Mouse (Mus musculus) MEL (cell line): ENCODE results near the gene Phox2b. TPM values are rescaled to one million over a fixed set of nuclear protein-coding genes. Genes with fewer than 3 reads are reported as not detected.

Experiments used
- DNase-seq: peaks from one replicate; pipeline ENCODE4 v3.0.0; 2011; ENCODE audit warnings: low read depth, low spot score
- H3K27ac ChIP-seq: 2 replicates; pipeline ENCODE4 v1.5.1; 2012; ENCODE audit warnings: low read depth, mild to moderate bottlenecking, control low read depth, low read length, moderate library complexity; ENCODE audit not compliant: control insufficient read depth
- H3K27me3 ChIP-seq, 2 experiments: fragments of 150-350 bp in 1 of 2; sonication (generic) in 1 of 2; 2 replicates each; pipeline ENCODE4 v1.6.1; 2012; ENCODE audit warnings: low read length in 2 of 2, mild to moderate bottlenecking in 2 of 2, improper control_type of control experiment in 1 of 2, moderate library complexity in 1 of 2; ENCODE audit not compliant: insufficient read depth in 2 of 2, control insufficient read depth in 1 of 2
- H3K36me3 ChIP-seq, 2 experiments: 2 replicates each; pipeline ENCODE4 v1.6.1; 2012 to 2014; ENCODE audit warnings: low read length in 2 of 2, improper control_type of control experiment in 1 of 2, inconsistent platforms in 1 of 2, mild to moderate bottlenecking in 1 of 2; ENCODE audit not compliant: insufficient read depth in 2 of 2, control insufficient read depth in 1 of 2
- H3K4me1 ChIP-seq, 2 experiments: fragments of 150-350 bp in 1 of 2; sonication (generic) in 1 of 2; 2 replicates each; pipeline ENCODE4 v1.6.1; 2012; ENCODE audit warnings: low read length in 2 of 2, improper control_type of control experiment in 1 of 2, mild to moderate bottlenecking in 1 of 2; ENCODE audit not compliant: insufficient read depth in 2 of 2, control insufficient read depth in 1 of 2
- H3K4me3 ChIP-seq, 2 experiments: fragments of 150-350 bp in 1 of 2; sonication (generic) in 1 of 2; 2 replicates each; pipeline ENCODE4 v1.5.1; 2012; ENCODE audit warnings: low read depth in 2 of 2, low read length in 2 of 2, mild to moderate bottlenecking in 2 of 2, moderate library complexity in 2 of 2, control low read depth in 1 of 2, improper control_type of control experiment in 1 of 2; ENCODE audit not compliant: control insufficient read depth in 1 of 2, insufficient read depth in 1 of 2
- H3K79me2 ChIP-seq: 2 replicates; pipeline ENCODE4 v1.6.1; 2012; ENCODE audit warnings: mild to moderate bottlenecking, low read length, moderate library complexity; ENCODE audit not compliant: control insufficient read depth, poor library complexity, insufficient read depth
- H3K9ac ChIP-seq: 2 replicates; pipeline ENCODE4 v1.6.1; 2012; ENCODE audit warnings: low read depth, mild to moderate bottlenecking, control low read depth, low read length, moderate library complexity; ENCODE audit not compliant: control insufficient read depth, poor library complexity, severe bottlenecking
- H3K9me3 ChIP-seq: fragments of 150-350 bp; sonication (generic); replicated peaks from 2 replicates; pipeline ENCODE4 v1.6.1; 2012; ENCODE audit warnings: mild to moderate bottlenecking, low read length, improper control_type of control experiment, moderate library complexity; ENCODE audit not compliant: insufficient read depth
- BHLHE40 ChIP-seq: IDR thresholded peaks from 2 replicates; pipeline ENCODE4 v1.6.1; 2012; ENCODE audit warnings: low read depth, mild to moderate bottlenecking, inconsistent platforms, low read length, improper control_type of control experiment, borderline replicate concordance
- CHD2 ChIP-seq: IDR thresholded peaks from 2 replicates; pipeline ENCODE4 v1.6.1; 2011; ENCODE audit warnings: low read length, improper control_type of control experiment
- CTCF ChIP-seq, 3 experiments: IDR thresholded peaks in 2 of 3; conservative IDR thresholded peaks in 1 of 3; 2 replicates each; pipeline ENCODE4 v1.5.1; 2011 to 2012; ENCODE audit warnings: low read length in 3 of 3, low read depth in 2 of 3, mild to moderate bottlenecking in 2 of 3, improper control_type of control experiment in 1 of 3, inconsistent platforms in 1 of 3, mixed read lengths in 1 of 3, moderate library complexity in 1 of 3; ENCODE audit not compliant: control insufficient read depth in 1 of 3, insufficient read depth in 1 of 3, poor library complexity in 1 of 3, severe bottlenecking in 1 of 3
- E2F4 ChIP-seq: IDR thresholded peaks from 2 replicates; pipeline ENCODE4 v1.6.1; 2011; ENCODE audit warnings: low read depth, low read length, improper control_type of control experiment, borderline replicate concordance
- EP300 ChIP-seq, 2 experiments: IDR thresholded peaks; 2 replicates each; pipeline ENCODE4 v1.6.1; 2011; ENCODE audit warnings: improper control_type of control experiment in 2 of 2, low read length in 2 of 2, low read depth in 1 of 2, mild to moderate bottlenecking in 1 of 2
- ETS1 ChIP-seq: IDR thresholded peaks from 2 replicates; pipeline ENCODE4 v1.6.1; 2012; ENCODE audit warnings: low read depth, mild to moderate bottlenecking, inconsistent platforms, low read length, improper control_type of control experiment, moderate library complexity
- GATA1 ChIP-seq: IDR thresholded peaks from 2 replicates; pipeline ENCODE4 v1.6.1; 2011; ENCODE audit warnings: low read depth, low read length, improper control_type of control experiment
- HCFC1 ChIP-seq: IDR thresholded peaks from 2 replicates; pipeline ENCODE4 v1.6.1; 2012; ENCODE audit warnings: low read depth, mild to moderate bottlenecking, inconsistent platforms, low read length, improper control_type of control experiment, moderate library complexity
- MAZ ChIP-seq: IDR thresholded peaks from 2 replicates; pipeline ENCODE4 v1.6.1; 2012; ENCODE audit warnings: low read depth, mild to moderate bottlenecking, inconsistent platforms, low read length, improper control_type of control experiment
- MXI1 ChIP-seq: IDR thresholded peaks from 2 replicates; pipeline ENCODE4 v1.6.1; 2011; ENCODE audit warnings: mild to moderate bottlenecking, low read depth, low read length, improper control_type of control experiment
- MYB ChIP-seq: IDR thresholded peaks from 2 replicates; pipeline ENCODE4 v1.6.1; 2011; ENCODE audit warnings: mild to moderate bottlenecking, low read depth, low read length, improper control_type of control experiment
- MYC ChIP-seq: IDR thresholded peaks from 2 replicates; pipeline ENCODE4 v1.6.1; 2011; ENCODE audit warnings: low read depth, mild to moderate bottlenecking, low read length, improper control_type of control experiment, moderate library complexity
- NELFE ChIP-seq: IDR thresholded peaks from 2 replicates; pipeline ENCODE4 v1.6.1; 2011; ENCODE audit warnings: low read depth, low read length, improper control_type of control experiment
- POLR2A ChIP-seq, 2 experiments: IDR thresholded peaks; 2 replicates each; pipeline ENCODE4 v1.6.1; 2011 to 2012; ENCODE audit warnings: low read length in 2 of 2, mild to moderate bottlenecking in 2 of 2, control low read depth in 1 of 2, improper control_type of control experiment in 1 of 2, low read depth in 1 of 2, moderate library complexity in 1 of 2; ENCODE audit not compliant: control insufficient read depth in 1 of 2, insufficient read depth in 1 of 2, poor library complexity in 1 of 2
- RAD21 ChIP-seq: IDR thresholded peaks from 2 replicates; pipeline ENCODE4 v1.6.1; 2011; ENCODE audit warnings: mild to moderate bottlenecking, low read depth, low read length, improper control_type of control experiment
- RCOR1 ChIP-seq: IDR thresholded peaks from 2 replicates; pipeline ENCODE4 v1.6.1; 2012; ENCODE audit warnings: low read depth, mild to moderate bottlenecking, inconsistent platforms, low read length, improper control_type of control experiment
- SIN3A ChIP-seq: IDR thresholded peaks from 2 replicates; pipeline ENCODE4 v1.6.1; 2012; ENCODE audit warnings: low read length, improper control_type of control experiment, inconsistent platforms
- SMC3 ChIP-seq: IDR thresholded peaks from 2 replicates; pipeline ENCODE4 v1.6.1; 2011; ENCODE audit warnings: low read depth, low read length, improper control_type of control experiment
- TAL1 ChIP-seq: IDR thresholded peaks from 2 replicates; pipeline ENCODE4 v1.6.1; 2012; ENCODE audit warnings: mild to moderate bottlenecking, inconsistent platforms, low read length, moderate library complexity, mixed read lengths
- UBTF ChIP-seq: IDR thresholded peaks from 2 replicates; pipeline ENCODE4 v1.6.1; 2012; ENCODE audit warnings: low read depth, mild to moderate bottlenecking, inconsistent platforms, low read length, improper control_type of control experiment, moderate library complexity, borderline replicate concordance; ENCODE audit not compliant: insufficient read depth
- ZC3H11A ChIP-seq: IDR thresholded peaks from 2 replicates; pipeline ENCODE4 v1.6.1; 2012; ENCODE audit warnings: low read depth, mild to moderate bottlenecking, inconsistent platforms, low read length, improper control_type of control experiment
- ZNF384 ChIP-seq: IDR thresholded peaks from 2 replicates; pipeline ENCODE4 v1.6.1; 2012; ENCODE audit warnings: low read depth, mild to moderate bottlenecking, inconsistent platforms, low read length, improper control_type of control experiment
- polyA plus RNA-seq, 2 experiments: library from polyadenylated mRNA; stranded (reverse) in 1 of 2; unstranded in 1 of 2; fragments of >175 nt in 1 of 2; fragments of >200 nt in 1 of 2; gene quantifications; 2 replicates each; pipeline versions ENCODE4 v1.2.1 to v1.2.4; 2012; ENCODE audit warnings: low replicate concordance in 2 of 2, low read depth in 1 of 2; ENCODE audit not compliant: insufficient read length in 2 of 2, insufficient read depth in 1 of 2, missing spikeins in 1 of 2
- total RNA-seq: library from RNA; depleted of rRNA; stranded (reverse); fragments of 300-350 nt; gene quantifications from 2 replicates; pipeline ENCODE4 v1.2.3, GENCODE M21; 2012

Phox2b gene
- total and polyA plus RNA-seq, 3 experiments: not detected

- Histone ChIP-seq H3K4me1 (no peaks in the 10 kb centered on the region), H3K27ac (no peak overlapping the region), H3K27me3 (no peaks in the 10 kb centered on the region), H3K9ac (no peak overlapping the region), H3K36me3 (no peaks in the 10 kb centered on the region), H3K79me2 (no peaks in the 10 kb centered on the region), H3K4me3 (no peak overlapping the region), H3K9me3 (no peaks in the 10 kb centered on the region)
- DNase-seq: no peak
- TF ChIP-seq ZNF384 (no peak), NELFE (no peak), GATA1 (no peak), RAD21 (no peak), CHD2 (no peak), HCFC1 (no peak), MAZ (no peak), BHLHE40 (no peak), POLR2A (IDR thresholded peaks at IDR 0.05; ENCODE audit: control insufficient read depth in 1 of 2, insufficient read depth in 1 of 2, low read depth in 1 of 2, low read length in 2 of 2, poor library complexity in 1 of 2) (no peak), SMC3 (no peak), SIN3A (no peak), TAL1 (no peak), MXI1 (no peak), MYC (no peak), RCOR1 (no peak), MYB (no peak), ETS1 (no peak)
Measured at GRCm38 (mm10) chr5:67091766-67092165, 7.3 kb downstream of the Phox2b start.

GRCm38 (mm10) chr5:67090856-67091255, 8.2 kb downstream of the Phox2b start:
- no peaks in the 10 kb centered on the region for H3K4me1 ChIP-seq
- H3K9me3 ChIP-seq: no peaks in the 10 kb centered on the region
- no peak overlapping the region for H3K27ac ChIP-seq
- H3K27me3 ChIP-seq: no peaks in the 10 kb centered on the region
- no peak for DNase-seq
- H3K4me3 ChIP-seq: no peak overlapping the region
- TF ChIP-seq MYB (no peak), ZC3H11A (no peak), CHD2 (no peak), CTCF (IDR thresholded peaks at IDR 0.05 in 2 of 3, conservative IDR thresholded peaks at IDR 0.05 in 1 of 3; ENCODE audit: control insufficient read depth in 1 of 3, insufficient read depth in 1 of 3, low read depth in 2 of 3, low read length in 3 of 3, poor library complexity in 1 of 3, severe bottlenecking in 1 of 3) (no peak), EP300 (IDR thresholded peaks at IDR 0.05; ENCODE audit: low read depth in 1 of 2, low read length in 2 of 2) (no peak), MYC (no peak), ZNF384 (no peak), GATA1 (no peak), MAZ (no peak), POLR2A (IDR thresholded peaks at IDR 0.05; ENCODE audit: control insufficient read depth in 1 of 2, insufficient read depth in 1 of 2, low read depth in 1 of 2, low read length in 2 of 2, poor library complexity in 1 of 2) (no peak), UBTF (no peak), E2F4 (no peak)
- H3K36me3 ChIP-seq: no peaks in the 10 kb centered on the region
- H3K79me2 ChIP-seq: no peaks in the 10 kb centered on the region
- H3K9ac ChIP-seq: no peak overlapping the region
